Mouse (Mus musculus) testis, postnatal 10 days (tissue): ENCODE results near the gene Olfr874.
"Not testable (repeated sequence)": the region's sequence is repeated elsewhere in the genome, so short reads cannot be mapped to it uniquely, and the experiment has no call there.

Experiments
- DNase-seq: peaks from one replicate; pipeline ENCODE4 v3.0.0; 2021; ENCODE audit warnings: low spot score

Gene Olfr874

DNA sequence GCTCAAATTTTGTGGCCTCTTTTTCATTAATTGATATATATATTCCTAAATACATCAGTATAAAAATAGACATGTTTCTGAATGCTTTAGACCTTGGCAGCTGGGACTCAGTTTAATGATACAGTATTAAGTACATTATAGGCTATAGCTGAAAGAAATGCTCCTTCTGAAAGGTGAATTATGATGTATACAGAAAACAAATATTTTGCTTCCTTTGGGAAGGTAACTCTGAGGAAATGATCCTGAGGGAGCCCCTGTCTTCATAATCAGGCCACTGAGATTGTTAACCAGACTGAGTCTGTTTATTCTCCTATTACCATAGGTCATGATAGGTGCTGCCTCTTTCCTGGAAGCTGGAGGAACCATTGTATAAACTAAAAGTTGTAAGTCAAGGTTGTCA, at the start of gene Olfr874:
Gene Olfr874 (plus strand): TSS at position 301 of the 400 bp plus-strand sequence.
- DNase-seq: no peak

- no peak for DNase-seq
These were observed 28.8 kb upstream of the Olfr874 start, which contains the start of gene Olfr160 for GRCm38 (mm10) chr9:37716150-37716549. Olfr160 (minus strand) TSS chr9:37716250.

GRCm38 (mm10) chr9:37734310-37734709, 10.6 kb upstream of the Olfr874 start:
- no peak for DNase-seq

DNA sequence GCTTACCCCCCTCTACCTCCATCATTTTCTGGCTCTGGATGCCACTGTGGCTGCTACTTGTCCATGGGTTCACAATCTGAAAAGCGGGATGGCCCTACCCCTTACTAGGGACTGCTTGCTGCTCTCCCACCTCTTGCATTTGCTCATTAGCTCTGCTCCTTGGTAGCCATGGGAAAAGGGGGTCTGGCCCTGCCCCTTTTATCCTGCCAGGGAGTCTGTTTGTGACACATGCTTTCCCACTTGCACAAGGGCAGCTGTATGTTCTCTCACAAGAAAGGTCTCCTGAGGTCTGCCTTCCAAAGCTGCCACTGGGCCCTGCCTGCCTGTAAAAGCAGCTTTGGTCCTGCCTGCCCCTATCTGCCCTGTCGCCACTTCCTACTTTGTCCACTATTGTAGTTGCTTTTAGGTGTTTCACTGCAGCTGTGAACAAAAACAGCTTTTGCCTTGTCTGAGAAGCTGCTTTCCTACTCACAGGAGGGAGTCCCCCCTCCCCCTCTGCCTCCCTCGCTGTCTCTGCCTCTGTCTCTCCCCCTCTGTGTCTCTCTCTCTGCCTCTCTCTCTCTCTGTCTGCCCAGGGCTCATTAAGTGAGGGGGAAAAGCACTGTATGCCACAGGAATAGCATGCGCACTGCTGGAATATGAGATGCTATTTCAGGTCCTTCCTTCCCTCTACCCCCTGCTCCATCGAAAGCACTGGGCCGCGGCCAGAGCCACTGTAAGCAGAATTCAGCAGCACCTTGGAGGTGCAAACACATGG, 5.6 kb downstream of the Olfr874 start:
- DNase-seq: no peak

GRCm38 (mm10) chr9:37751467-37751866, 6.6 kb downstream of the Olfr874 start:
- no peak for DNase-seq

DNA sequence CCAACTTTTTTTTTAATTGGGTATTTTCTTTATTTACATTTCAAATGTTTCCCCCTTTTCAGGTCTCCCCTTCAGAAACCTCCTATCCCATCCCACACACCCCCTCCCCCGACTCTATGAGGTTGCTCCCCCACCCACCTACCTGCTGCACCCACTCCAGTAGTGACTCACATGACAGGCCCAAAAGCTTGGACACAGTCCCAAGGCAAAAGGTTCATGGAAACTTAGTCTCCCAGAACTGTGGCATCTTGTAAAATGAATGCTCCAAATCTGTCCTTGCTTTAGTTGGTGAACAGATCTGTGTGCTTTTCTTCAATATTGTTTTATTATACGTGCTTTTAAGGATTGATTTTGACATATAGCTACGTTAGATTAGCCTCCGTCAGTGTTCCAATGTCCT, 7.1 kb downstream of the Olfr874 start:
- no peak for DNase-seq

DNA sequence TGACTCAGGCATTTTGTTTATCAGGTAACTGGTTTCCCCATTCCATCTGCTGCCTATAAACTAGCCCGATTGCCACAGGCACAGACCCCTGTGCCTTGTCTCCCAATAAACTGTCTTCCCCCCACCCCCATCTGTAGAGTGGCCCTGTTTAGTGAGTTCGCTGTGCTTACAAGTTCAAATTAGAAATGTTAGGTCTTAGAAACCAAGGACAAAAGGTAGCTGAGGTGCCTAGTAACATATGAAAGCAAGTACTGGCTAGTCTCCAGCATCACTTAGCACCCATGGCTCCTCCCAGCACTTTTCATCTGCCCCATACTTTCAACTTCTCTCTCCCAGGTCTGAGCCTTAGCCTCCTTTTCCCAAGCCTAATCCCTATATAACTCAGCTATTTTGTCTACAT, 16.8 kb downstream of the Olfr874 start:
- DNase-seq: no peak

DNA sequence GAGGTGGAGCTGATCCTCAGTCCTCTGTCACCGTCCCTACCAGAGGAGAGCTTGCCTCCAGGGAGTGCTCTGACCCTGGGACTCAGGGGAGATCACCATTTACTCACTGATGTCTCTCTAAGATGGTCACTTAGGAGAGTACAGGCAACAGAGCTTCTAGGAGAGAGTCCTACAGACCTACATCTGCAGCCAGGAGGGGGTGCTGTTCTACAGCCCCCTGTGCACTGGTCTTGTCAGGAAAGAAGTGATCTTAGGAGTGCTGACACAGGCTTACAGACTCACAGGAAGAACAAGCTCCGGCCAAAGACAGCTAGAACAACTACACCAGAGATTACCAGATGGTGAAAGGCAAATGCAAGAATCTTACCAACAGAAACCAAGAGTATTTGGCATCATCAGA, 17.6 kb downstream of the Olfr874 start:
- peak; percentile 49 for DNase-seq

DNA sequence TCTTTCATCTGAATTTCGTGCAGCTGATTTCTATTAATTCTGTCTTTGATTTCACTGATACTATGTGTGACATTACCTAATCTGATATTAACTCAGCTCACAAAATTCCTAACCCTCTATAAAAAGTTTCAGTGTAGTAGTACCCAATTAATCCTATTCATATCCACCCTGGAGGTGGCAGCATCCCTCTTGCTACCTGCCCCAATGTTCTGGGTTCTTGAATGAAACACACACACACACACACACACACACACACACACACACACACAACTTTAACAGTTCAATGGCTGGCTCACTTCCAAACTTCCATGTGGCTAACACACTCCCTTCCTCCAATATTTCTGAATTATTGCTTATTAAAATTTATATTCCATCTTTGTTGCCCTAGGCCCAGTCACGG, 25.8 kb downstream of the Olfr874 start:
- DNase-seq: no peak

DNA sequence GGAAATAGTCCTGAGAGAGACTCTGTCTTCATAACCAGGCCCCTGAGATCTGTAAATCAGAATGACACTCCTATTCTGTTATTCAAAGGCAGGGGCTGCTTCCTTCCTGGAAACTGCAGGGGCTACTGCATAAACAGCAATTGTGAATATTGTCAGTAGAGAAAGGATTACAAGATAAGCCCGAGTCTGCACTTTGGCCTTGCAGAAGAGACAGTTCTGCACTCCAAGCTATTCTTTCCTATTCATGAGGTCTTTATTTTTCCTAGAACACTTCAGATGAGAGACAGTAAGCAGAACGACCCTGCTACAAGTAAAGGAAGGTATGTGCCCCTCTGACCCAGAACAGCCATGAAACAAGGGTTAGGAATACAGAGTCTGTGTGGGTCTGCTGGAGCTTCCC, 26.9 kb downstream of the Olfr874 start, which contains the start of gene Olfr875:
Gene Olfr875 (plus strand): TSS at position 99 of the 400 bp plus-strand sequence.
- no peak for DNase-seq

GRCm38 (mm10) chr9:37782766-37783260, 37.9 kb downstream of the Olfr874 start:
- peak; percentile 42 for DNase-seq

DNA sequence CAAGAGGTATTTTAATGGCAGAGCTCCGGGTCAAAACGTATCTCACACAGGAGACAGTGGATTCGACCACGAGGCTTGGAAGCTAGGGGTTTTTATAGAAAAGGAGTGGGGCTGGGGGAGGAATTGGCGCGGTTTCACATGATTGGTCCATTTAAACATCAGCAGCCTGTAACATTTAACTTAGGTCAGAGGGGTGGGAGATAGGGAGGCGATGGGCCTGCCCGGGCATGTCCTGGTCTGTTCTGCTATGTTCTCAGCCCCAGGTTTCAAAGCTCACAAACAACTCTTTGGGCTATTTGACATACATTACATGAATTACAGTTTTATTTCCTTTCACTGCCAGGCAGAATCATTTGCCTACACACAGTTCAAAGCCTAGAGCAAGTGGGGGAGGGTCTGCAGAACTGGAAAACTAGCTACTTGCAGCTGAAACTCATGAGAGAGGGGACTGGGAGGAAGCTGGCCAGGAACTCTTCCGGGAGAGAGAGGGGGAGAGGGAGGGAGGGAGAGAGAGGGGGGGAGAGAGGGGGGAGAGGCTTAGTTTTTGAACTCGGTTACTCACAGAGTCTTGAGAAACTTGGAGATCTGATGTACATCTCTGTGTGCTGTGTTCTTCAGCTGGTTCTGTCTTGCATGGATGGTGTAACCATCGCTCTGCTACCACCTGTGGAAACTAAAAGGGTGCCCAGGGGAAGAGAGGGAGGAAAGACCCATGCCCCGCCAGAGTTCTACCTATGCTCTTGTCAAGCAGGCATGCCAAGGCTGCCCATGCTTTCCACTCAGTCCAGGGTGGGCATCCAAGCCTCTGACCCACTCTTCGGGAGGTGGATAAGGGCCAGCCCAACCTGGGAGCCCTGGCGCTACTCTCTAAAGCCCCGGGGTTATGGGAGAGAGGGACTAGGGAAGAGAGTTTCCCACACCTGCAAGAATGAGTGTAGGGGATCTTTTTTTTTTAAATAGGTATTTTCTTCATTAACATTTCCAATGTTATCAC, 38.8 kb downstream of the Olfr874 start:
- DNase-seq: not testable (repeated sequence)

DNA sequence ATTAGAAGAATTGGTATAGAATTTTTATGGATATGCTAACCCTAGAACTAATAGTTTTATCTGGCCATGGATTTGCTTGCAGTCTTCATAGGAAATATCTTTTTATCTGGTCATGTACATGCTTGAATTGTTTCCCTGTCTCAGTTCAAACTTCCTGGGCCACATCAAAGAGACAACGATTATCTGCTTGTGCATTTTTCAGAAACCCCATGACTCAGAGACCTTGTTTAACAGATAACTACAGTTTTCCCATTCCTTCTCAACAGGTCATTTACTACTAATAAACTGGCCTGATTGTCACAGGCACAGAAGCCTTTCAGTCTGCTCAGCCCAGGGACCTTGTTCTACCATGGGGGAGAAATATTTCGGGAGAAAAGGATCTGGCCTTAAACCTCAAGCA, 41.5 kb downstream of the Olfr874 start:
- DNase-seq: no peak
